Mouse (Mus musculus): ENCODE data around the gene Gm11042.
A peak's percentile ranks its signal among the peaks of the same experiment; 100 is the strongest.

Gene Gm11042

GRCm38 (mm10) chr12:74284020-74284684 is 32.0 kb downstream of the Gm11042 start:
- peak; percentile 78 to 84 for DNase-seq

- DNase-seq, result no peak
Measured at GRCm38 (mm10) chr12:74282846-74283245, 33.3 kb downstream of the Gm11042 start.

- DNase-seq, result no peak
Measured at GRCm38 (mm10) chr12:74281403-74281802, 34.8 kb downstream of the Gm11042 start.

- no peak for DNase-seq
Measured at GRCm38 (mm10) chr12:74277265-74277664, 38.9 kb downstream of the Gm11042 start.

GRCm38 (mm10) chr12:74272545-74272944 is 43.6 kb downstream of the Gm11042 start:
- DNase-seq, result no peak

GRCm38 (mm10) chr12:74268644-74269285 is 47.4 kb downstream of the Gm11042 start:
- DNase-seq, result no peak

GRCm38 (mm10) chr12:74267049-74267448 is 49.1 kb downstream of the Gm11042 start:
- DNase-seq, result no peak
